Mouse (Mus musculus): ENCODE data around the gene L3mbtl2. TPM values are rescaled to one million over a fixed set of nuclear protein-coding genes. Genes with fewer than 3 reads are reported as not detected.

Gene L3mbtl2
- polyA plus RNA-seq, 1 experiment from 2014 or later, result 13.5 TPM

DNA sequence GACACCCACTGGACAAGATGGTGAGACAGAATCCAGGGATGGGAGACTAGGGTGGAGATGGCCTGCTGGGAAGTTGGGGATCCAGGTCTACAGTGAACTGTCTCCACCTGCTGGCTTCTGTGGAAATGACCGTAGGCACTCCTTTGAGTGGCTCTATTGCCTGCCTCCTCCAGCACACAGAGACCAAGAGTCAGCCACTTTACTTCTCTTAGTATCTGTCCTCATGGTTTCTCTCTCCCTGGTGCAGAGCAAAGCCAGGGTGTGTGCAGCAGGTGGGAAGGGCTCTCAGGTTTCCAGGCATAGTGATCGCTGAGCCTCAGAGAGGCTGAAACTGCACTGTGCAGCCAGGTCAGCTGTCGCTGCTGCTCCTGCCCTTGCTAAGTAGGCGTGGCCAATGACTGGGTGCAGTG lies 6.5 kb downstream of the L3mbtl2 start:
- H3K4me3 ChIP-seq (replicated peaks; ENCODE audit: low read depth, low read length), result no peak overlapping the region
- H3K9me3 ChIP-seq (replicated peaks; ENCODE audit: low read length), result no peaks in the 10 kb centered on the region
- ATAC-seq (replicated peaks; ENCODE audit: low FRiP score, low read depth) (0 out of 2 replicates have a peak, but pooled peaks have one; percentile 3), DNase-seq (ENCODE audit: low spot score) (peak; percentile 79)
- peak; percentile 70 for TF ChIP-seq CTCF (IDR thresholded peaks at IDR 0.05; ENCODE audit: low read depth)
- H3K9ac ChIP-seq (ENCODE audit: low read depth, low read length), result no peak overlapping the region
- H3K27ac ChIP-seq, result no peak overlapping the region
- H3K4me1 ChIP-seq (replicated peaks; ENCODE audit: insufficient read depth, low read length), result no peaks in the 10 kb centered on the region
- no peaks in the 10 kb centered on the region for H3K27me3 ChIP-seq (ENCODE audit: insufficient read depth, low read length)
- peaks cover 26% of the 10 kb centered on the region; the same call in 1 of the 2 replicates for H3K36me3 ChIP-seq (ENCODE audit: insufficient read depth, low read length)
- WGBS, result 61% methylated on average over 4 of the region's 4 CpGs
- no peak overlapping the region for H3K4me2 ChIP-seq (ENCODE audit: low read length)

- no peaks in the 10 kb centered on the region for H3K9me3 ChIP-seq (replicated peaks; ENCODE audit: low read length)
- H3K9ac ChIP-seq (ENCODE audit: low read depth, low read length), result no peak overlapping the region
- 71% methylated on average over 3 of the region's 3 CpGs for WGBS
- H3K4me1 ChIP-seq (replicated peaks; ENCODE audit: insufficient read depth, low read length), result no peaks in the 10 kb centered on the region
- H3K27me3 ChIP-seq (ENCODE audit: insufficient read depth, low read length), result no peaks in the 10 kb centered on the region
- no peak overlapping the region for H3K4me3 ChIP-seq (replicated peaks; ENCODE audit: low read depth, low read length)
- TF ChIP-seq CTCF (IDR thresholded peaks at IDR 0.05; ENCODE audit: low read depth), result no peak
- 0 out of 2 replicates have a peak, but pooled peaks cover 33% of the 10 kb centered on the region for H3K36me3 ChIP-seq (ENCODE audit: insufficient read depth, low read length)
- DNase-seq (ENCODE audit: low spot score) (no peak), ATAC-seq (replicated peaks; ENCODE audit: low FRiP score, low read depth) (no peak)
- no peak overlapping the region for H3K27ac ChIP-seq
- no peak overlapping the region for H3K4me2 ChIP-seq (ENCODE audit: low read length)
These were observed 12.9 kb downstream of the L3mbtl2 start for GRCm38 (mm10) chr15:81676637-81677036.

DNA sequence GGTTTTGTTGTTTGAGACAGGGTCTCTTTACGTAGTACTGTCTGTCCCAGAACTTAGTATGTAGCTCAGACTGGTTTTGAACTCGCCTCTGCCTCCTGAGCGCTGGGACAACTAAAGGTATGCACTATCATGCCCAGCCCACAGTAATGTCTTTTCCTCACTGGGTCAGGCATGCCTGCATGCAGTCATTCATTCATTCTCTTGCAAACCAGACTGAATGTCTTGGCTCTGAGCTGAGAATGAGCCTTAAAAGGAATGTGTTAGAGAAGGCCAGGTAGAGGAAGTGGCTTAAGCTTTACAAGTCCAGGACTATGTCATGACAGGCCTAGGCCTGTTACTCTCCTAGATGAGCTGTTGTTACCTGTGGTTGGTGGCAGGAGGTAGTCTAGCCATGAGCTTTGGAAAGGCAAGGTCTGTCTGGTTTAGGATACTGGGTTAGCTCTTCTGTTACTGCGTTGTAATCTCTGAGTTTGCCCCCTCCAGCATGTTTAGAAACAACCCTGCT lies 16.7 kb downstream of the L3mbtl2 start:
- 96% methylated on average over 4 of the region's 4 CpGs for WGBS
- DNase-seq (ENCODE audit: low spot score) (no peak), ATAC-seq (replicated peaks; ENCODE audit: low FRiP score, low read depth) (no peak)
- Histone ChIP-seq H3K4me2 (ENCODE audit: low read length) (no peak overlapping the region), H3K36me3 (ENCODE audit: insufficient read depth, low read length) (peaks cover 48% of the 10 kb centered on the region), H3K4me1 (replicated peaks; ENCODE audit: insufficient read depth, low read length) (no peaks in the 10 kb centered on the region), H3K9ac (ENCODE audit: low read depth, low read length) (no peak overlapping the region), H3K27me3 (ENCODE audit: insufficient read depth, low read length) (no peaks in the 10 kb centered on the region), H3K9me3 (replicated peaks; ENCODE audit: low read length) (no peaks in the 10 kb centered on the region), H3K4me3 (replicated peaks; ENCODE audit: low read depth, low read length) (no peak overlapping the region), H3K27ac (no peak overlapping the region)
- no peak for TF ChIP-seq CTCF (IDR thresholded peaks at IDR 0.05; ENCODE audit: low read depth)

- H3K27me3 ChIP-seq (ENCODE audit: insufficient read depth, low read length), result peaks cover 14% of the 10 kb centered on the region
- ATAC-seq (replicated peaks; ENCODE audit: low FRiP score, low read depth) (no peak; the same call in 1 of the 2 replicates), DNase-seq (ENCODE audit: low spot score) (no peak)
- WGBS, result 1% methylated on average over 41 of the region's 41 CpGs
- peak overlapping the region; percentile 52 for H3K4me3 ChIP-seq (replicated peaks; ENCODE audit: low read depth, low read length)
- TF ChIP-seq CTCF (IDR thresholded peaks at IDR 0.05; ENCODE audit: low read depth), result no peak
- H3K27ac ChIP-seq, result peak overlapping the region; percentile 19; the same call in 1 of the 2 replicates
- H3K4me1 ChIP-seq (replicated peaks; ENCODE audit: insufficient read depth, low read length), result peaks cover 16% of the 10 kb centered on the region; the same call in 1 of the 2 replicates
- peak overlapping the region; percentile 98 for H3K4me2 ChIP-seq (ENCODE audit: low read length)
- no peaks in the 10 kb centered on the region for H3K9me3 ChIP-seq (replicated peaks; ENCODE audit: low read length)
- no peaks in the 10 kb centered on the region for H3K36me3 ChIP-seq (ENCODE audit: insufficient read depth, low read length)
- peak overlapping the region; percentile 78 for H3K9ac ChIP-seq (ENCODE audit: low read depth, low read length)
These were observed 29.8 kb downstream of the L3mbtl2 start for GRCm38 (mm10) chr15:81693366-81693966.

DNA sequence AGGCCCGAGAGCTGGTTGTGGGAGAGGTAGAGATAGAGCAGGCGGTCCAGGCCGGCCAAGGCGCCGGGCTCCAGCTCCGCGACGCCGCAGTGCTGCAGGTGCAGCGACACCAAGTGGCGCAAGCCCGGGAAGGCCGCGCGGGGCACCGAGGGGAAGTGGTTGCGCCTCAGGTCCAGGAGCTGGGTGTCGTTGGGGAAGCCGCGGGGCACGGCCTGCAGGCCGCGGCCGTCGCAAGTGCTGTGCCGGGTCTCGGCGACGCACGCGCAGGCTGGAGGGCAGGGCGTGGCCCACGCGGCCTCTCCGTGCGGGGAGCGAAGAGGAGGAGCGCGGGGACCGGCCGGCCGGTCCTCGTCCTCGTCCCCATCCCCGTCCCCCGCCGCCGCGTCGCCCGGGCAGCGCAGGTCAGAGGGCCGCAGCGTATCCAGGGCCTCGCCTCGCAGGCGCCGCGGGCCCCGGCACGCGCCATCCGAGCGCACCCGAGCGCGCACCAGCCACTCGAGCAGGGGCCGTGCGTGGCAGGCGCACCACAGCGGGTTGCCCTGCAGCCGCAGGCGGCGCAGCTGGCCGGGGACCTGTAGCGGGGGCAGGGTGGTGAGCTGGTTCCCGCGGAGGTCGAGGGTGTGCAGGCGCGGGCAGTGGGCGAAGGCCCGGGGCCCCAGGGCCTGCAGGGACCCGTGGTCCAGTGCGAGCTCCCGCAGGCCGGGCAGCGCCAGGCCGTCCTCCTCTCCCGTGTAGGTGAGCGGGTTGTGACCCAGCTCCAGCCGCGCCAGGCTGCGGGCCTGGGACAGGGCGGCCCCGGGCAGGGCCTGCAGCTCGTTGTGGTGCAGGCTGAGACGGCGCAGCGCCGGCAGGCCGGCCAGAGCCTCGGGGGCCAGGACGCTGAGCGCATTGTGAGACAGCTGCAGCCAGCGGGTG lies 30.5 kb downstream of the L3mbtl2 start:
- H3K27me3 ChIP-seq (ENCODE audit: insufficient read depth, low read length), result peaks cover 14% of the 10 kb centered on the region
- H3K27ac ChIP-seq, result 0 out of 2 replicates have a peak overlapping the region, but pooled peaks have one; percentile 25
- no peaks in the 10 kb centered on the region for H3K36me3 ChIP-seq (ENCODE audit: insufficient read depth, low read length)
- peak overlapping the region; percentile 52 for H3K4me3 ChIP-seq (replicated peaks; ENCODE audit: low read depth, low read length)
- TF ChIP-seq CTCF (IDR thresholded peaks at IDR 0.05; ENCODE audit: low read depth), result peak; percentile 71
- WGBS, result 1% methylated on average over 100 of the region's 107 CpGs
- peak; percentile 84 for ATAC-seq (replicated peaks; ENCODE audit: low FRiP score, low read depth)
- peak; percentile 87 for DNase-seq (ENCODE audit: low spot score)
- peak overlapping the region; percentile 78 for H3K9ac ChIP-seq (ENCODE audit: low read depth, low read length)
- peaks cover 16% of the 10 kb centered on the region; the same call in 1 of the 2 replicates for H3K4me1 ChIP-seq (replicated peaks; ENCODE audit: insufficient read depth, low read length)
- H3K9me3 ChIP-seq (replicated peaks; ENCODE audit: low read length), result no peaks in the 10 kb centered on the region
- H3K4me2 ChIP-seq (ENCODE audit: low read length), result peak overlapping the region; percentile 98

DNA sequence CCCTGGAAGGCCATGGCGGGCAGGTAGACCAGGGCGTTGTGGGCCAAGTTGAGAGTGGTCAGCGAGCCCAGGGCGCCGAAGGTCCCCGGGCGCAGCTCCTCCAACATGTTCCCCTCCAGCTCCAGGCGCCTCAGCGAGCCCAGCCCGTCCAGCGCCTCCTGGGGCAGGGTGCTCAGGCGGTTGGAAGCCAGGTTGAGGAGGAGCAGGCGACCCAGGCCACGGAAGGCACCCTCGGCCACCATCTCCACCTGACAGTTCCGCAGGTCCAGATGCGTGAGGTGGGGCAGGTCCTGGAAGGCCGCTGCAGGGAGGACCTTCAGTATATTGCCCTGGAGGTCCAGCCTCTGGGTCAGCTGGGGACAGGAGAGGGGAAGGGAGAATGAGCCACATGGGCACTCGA lies 31.2 kb downstream of the L3mbtl2 start:
- DNase-seq (ENCODE audit: low spot score) (no peak), ATAC-seq (replicated peaks; ENCODE audit: low FRiP score, low read depth) (no peak)
- Histone ChIP-seq H3K27me3 (ENCODE audit: insufficient read depth, low read length) (peaks cover 14% of the 10 kb centered on the region), H3K27ac (no peak overlapping the region), H3K4me2 (ENCODE audit: low read length) (peak overlapping the region; percentile 98), H3K4me1 (replicated peaks; ENCODE audit: insufficient read depth, low read length) (peaks cover 16% of the 10 kb centered on the region; the same call in 1 of the 2 replicates), H3K9me3 (replicated peaks; ENCODE audit: low read length) (no peaks in the 10 kb centered on the region), H3K4me3 (replicated peaks; ENCODE audit: low read depth, low read length) (peak overlapping the region; percentile 52), H3K36me3 (ENCODE audit: insufficient read depth, low read length) (no peaks in the 10 kb centered on the region), H3K9ac (ENCODE audit: low read depth, low read length) (peak overlapping the region; percentile 78)
- no peak for TF ChIP-seq CTCF (IDR thresholded peaks at IDR 0.05; ENCODE audit: low read depth)
- 34% methylated on average over 19 of the region's 19 CpGs for WGBS
